Mouse (Mus musculus): ENCODE data around the gene Grip1.

Gene Grip1

DNA sequence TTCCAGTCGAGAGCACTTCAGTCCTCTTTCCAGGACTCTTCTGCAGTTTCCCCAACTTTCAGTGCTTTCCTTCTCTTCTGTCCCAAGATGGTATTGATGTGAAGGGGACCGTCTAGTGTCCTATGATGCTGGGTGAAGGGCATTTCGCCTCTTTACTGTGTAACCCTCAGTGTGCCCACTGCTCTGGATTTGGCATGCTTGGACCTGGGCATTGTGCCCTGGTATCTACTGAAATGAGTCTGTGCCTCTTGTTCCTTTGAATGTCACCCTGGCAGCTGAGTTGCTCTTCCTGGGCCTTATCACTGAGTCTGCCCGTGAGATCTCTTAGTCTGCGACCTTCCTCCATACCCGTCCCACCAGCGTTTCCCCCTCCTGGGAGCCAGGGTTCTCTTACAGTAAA lies 9.7 kb downstream of the Grip1 start:
- DNase-seq = no peak

DNA sequence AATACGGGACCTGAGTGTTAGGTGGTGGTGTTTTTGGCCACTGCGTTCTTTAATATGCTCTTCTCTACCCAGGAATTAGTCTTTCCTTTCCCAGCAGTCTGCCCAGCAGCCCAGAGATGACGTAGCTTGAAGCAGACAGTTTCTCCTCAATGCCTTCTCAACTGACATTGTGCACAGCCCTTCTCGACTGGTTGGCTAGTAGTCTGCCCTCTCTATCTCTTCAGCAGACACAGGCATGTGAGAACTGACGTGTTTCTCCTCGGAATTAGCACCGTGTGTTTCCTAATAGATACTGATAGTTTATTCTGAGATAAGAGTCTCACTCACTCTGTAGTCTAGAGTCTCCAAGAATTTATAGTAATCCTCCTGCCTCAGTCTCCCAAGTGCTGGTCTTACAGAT lies 10.2 kb downstream of the Grip1 start:
- DNase-seq = no peak

DNA sequence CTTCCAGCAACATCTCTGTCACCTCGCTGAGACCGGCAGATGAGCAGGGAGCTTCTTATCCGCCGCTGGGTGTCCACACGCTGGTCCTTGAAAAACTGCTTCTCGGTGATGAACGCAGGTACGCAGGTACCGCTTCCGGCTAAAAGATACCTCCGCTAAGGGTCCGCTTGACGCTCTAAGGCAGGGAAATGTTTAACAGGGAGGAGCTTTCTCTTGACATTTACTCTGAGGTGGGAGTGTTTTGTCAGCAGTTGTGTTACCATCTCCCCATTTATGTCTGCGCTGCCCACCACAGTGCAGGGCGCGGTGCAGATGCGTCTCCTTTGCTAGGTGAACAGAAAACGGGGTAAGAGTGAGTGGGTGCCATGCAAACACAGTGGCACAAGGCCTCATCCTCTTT lies 14.3 kb downstream of the Grip1 start:
- no peak for DNase-seq

DNA sequence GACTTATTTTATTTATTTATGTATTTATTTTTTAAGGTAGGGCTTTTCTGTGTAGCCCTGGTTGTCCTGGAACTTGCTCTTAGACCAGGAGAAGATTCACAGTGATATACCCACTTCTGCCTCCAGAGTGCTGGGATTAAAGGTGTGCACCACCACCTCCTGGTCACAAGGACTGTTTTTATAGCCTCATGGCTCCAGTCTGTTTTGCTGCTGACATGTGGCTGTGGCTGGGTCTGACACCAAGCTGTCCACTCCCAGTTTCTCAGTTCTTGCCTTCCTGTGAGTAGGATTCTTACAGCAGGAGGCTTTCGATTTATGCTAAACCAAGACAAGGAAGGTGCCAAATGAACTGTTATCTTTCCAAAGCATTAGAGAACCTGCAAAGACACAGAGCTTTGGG lies 16.5 kb downstream of the Grip1 start:
- no peak for DNase-seq

DNA sequence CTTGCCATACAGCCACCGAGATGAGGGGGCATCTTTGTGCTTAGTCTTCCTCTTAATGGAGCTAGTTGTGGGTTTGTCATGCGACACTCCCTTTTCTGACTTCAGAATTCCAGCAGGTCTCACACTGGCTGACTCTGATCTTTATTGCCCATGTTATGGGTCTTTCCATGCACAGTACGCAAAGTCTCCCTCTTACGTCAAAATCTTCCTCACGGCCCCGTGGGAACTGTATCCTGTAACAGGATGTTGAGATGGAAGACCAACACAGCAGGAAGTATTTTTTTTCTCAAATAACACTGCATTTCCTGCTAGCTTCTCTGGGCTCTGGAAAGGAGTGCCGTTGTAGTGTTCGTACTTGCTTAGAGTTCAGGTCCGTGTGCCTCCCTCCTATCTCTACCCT lies 21.5 kb downstream of the Grip1 start:
- DNase-seq = no peak

DNA sequence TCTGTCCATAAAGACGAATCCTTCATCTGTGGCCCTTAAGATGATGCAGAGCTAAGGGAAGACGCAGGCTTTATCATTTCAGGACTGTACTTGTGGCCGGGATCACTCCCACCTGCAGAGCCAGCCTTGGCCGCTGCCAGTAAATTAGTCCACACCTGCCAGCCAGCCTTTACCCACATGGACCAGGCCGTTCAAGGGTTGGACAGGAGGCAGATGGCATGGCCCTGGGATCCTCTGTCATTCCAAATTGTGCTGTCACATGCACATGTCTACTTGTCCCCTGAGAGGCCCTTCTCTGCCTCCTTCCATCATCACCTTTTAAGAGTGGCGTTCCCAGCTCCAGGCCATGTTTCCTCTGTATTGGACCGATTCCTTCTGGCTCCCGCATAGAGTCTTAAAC lies 24.0 kb downstream of the Grip1 start:
- no peak for DNase-seq

DNA sequence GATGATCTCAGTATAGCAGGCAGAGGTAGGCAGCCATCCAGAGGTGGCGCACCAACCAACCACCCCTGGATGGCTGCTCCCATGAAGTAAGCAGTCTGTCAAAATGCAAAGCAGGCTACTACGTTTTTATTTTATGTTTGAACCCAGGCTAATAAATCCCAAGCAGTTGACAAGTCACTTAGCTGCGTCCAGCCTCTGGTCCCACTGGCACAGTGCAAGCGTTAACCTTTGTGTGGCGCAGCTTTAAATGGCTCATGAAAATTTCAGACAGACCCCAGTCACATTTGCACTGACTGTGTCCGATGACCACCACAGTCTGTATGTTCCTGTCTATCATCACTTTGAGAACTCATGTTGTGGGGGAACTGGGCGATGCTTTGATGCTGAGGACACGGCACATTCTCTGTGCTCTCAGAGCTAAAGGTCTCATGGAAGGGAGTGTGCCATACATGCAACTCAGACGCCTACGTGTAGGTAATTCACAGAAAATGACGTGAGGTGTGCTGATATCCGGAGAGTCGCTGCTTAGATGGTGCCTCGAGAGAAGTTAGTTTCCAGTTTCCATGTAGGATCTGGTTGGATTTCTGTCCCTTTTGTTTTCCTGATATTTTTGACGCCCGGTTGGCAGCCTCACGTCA lies 29.6 kb downstream of the Grip1 start:
- DNase-seq = no peak

DNA sequence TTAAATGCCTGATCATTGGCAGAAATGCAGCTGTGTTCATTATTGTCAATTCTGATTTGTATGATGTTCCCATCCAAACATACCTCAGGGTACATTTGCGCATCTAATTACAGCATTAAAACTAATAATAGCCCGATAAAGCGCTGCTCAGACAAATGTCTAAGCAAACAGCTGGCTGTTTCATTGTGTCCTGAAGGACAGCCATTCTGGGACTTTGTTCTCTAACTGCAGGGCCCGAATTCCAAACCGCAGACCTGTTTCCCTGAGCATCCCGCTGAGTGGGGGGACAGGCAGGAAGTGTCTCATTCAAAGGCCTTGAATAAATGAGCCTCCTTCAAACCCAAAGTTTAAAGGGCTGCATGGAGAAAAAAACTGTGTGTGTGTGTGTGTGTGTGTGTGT lies 30.1 kb downstream of the Grip1 start:
- no peak for DNase-seq

DNA sequence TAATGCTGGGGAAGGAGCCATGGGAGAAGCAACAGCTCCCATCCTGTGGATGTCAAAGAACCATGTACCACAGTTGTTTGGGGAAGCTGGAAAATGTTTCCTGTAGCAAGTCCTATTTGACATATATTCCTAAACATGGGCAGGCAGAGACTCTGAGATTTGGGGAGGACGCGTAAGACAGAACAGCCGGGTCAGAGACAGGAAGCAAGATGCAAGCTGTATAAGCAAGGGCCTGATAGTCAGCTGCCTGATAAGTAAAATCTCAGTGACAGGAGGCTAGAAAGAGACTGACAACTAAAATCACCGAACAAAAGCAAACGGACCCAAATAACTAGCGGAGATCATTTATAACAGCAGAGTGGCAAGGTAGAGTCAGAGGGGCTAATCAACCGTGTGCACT lies 33.3 kb downstream of the Grip1 start:
- no peak for DNase-seq

DNA sequence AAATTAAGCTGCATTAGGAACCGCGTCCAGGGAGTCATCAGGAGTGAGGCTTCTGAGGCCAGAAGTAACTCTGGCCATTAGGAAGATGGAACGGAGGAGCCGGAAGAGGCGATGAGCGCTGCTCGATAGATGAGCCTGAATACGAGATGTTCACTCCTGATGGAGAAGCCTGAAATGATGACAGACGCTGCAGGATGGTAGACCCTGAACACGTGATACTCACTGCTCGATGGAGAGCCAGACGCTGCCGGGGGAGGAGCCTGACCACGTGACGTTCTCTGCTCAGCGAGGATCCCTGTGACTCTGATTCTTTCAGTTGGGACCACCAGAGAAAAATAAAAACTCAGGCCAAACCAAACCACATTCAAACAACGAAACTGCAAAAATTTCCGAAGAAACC lies 37.2 kb downstream of the Grip1 start:
- no peak for DNase-seq

DNA sequence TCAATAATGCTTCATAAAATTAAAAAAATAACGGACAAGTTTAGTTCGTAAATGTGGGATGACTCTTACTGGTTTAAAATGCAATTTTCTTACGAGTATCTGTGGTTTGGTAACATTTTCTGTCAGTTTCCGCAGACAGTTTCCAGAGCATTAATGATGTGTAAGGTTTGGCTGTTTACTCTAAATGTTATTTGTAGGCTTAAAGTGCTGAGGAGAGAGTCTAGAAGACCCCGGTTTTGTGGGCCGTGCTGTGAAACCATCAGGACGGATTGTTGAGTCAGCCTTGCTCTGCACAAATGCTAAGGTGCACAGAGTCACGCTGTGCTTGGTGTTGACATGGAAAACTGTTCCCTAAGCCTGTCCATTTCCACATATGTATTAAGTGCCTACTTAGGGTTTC lies 41.7 kb downstream of the Grip1 start:
- no peak for DNase-seq

DNA sequence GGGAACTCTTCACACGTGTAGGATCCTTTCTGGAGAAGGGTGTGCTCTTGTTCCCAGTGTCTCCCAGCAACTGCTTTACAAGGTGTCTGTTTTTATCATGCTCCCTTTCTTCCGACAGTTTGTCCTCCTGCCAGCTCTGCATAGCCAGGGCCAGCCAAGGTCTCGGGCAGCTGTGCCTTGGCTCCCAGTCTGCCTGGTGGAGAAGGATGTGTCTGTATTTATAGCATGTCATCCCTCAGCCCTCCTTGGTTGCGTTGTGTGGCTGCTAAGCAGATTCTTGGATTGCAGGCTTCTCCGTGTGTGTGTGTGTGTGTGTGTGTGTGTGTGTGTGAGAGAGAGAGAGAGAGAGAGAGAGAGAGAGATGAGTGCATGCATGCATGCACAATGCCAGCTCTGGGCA lies 42.6 kb downstream of the Grip1 start:
- DNase-seq = no peak

DNA sequence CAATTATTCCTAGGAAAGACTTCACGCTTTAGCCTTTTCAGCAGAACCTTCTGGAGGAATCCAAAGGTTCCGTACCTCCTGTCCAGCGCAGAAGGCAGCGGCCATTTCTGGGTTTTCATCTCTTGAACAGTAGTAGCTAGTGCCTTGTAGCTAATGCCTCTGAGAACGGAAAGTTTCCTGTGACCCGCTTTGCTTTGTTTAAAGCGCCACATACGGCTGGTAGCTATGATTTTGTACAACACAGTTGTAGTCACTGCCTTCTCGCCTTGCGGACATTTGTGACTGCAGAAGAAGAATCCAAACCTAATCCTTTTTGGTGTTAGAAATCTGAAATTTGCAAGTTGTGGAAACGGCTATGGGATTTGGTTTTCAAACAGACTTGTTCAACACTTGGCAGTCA lies 68.1 kb downstream of the Grip1 start:
- DNase-seq = no peak

DNA sequence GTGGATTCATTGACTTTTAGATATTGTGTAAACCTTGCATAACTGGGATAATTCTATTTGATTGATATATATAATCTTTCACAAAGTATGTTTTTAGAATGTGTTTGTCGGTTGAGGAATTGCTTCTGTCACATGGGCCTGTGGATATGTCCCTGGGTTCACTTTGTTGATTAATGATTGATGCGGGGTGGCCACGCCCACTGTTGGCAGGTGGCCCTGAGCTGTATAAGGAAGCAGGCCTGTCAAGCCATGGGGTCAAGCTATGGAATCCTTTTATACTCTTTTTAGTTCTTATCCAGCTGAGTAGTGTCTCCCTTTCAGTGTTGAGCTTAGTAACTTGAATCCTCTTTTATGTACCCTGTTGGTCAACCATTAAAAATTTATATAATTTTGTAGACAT lies 72.1 kb downstream of the Grip1 start:
- no peak for DNase-seq

DNA sequence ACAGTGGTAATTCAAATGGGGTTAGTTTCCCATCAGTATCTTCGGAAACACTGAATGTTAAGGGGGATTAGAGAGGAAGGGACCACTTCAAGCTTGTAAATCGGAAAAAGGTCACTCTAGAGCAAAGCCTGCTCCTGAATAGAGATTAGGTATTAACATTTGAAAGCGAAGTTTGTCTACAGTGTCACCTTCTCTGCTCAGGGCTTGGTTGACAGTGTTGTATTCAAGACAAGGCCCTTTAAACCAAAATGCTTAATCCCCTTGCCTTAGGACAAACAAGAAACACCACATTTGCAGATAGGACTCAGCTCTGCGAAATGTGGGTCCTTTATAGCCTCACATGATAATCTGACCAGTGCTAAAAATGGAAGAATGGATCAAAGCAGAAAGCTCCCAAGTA lies 81.2 kb downstream of the Grip1 start:
- no peak for DNase-seq

DNA sequence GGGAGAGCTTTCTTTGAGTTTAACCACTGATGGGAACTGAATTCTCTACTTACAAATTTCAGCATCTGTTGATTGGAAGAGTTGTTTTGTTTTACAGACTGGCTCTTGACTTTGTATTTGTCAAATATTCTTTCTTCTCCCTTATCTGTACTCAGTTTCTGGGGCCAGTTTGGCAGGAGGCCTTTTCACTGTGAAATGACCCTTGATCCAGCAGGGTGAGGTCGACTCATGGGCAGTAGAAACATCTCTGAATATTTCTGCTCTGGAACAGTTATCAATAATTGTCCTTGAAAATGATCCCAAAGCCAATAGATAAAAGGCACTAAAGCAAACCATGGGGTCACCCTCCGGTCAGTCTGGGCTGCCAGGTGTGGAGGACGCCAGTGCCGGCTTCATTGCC lies 88.0 kb downstream of the Grip1 start:
- no peak for DNase-seq

DNA sequence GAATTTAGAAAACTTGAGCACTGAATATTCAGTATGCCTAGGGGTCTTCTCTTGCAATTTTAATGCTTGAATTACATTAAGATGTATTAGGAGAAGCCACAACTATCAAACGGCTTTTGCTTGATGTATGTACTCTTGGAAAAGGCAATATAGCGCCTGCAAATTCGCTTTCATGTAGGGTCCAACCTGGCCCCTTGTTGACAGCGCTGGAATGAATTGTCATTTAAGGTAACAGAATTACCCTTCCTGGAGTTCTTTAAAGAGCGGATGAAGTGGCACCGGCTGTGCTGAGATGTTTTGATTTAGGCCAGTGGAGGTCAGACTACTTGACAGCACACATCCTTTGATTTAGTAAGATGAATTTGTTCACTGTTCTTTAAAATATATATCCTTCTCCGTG lies 90.1 kb downstream of the Grip1 start:
- no peak for DNase-seq

DNA sequence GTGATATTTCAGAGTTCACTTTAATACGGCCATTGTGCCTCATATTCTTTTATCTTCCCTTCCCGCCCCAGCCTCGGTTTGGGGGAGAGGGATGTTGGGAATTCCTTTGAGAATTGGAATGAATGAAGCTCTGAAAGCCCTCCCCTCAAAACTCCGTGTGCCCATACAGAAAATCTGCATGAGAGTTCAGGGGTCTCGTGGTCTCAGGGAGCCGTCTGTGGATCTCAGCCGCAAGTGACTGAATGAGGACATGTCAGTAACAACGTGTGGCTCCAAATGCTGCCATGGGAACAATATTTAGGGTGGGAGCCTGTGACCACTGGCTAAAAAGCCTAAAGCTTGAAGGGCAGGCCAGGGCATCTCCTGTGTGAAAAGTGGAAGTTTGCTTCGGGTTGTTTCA lies 91.1 kb downstream of the Grip1 start:
- DNase-seq = no peak

DNA sequence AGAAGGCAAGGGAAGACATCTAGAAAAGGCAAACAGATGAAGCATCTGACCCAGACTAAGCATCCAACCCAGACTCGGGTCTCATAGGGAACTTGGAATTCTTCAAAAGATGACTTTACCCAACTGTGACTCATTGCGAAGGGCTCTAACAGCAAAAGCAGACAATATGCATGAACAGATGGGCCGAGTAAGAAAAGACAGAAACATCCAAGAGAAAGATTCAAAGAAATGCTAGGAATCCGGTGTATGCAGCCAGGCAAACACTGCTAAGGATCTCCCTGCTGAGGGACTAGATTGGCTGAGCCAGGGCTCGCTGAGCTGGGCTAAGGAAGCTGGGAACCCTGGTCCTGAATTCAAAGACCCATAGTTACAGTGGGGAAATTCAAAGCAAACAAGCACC lies 94.2 kb downstream of the Grip1 start:
- no peak for DNase-seq

DNA sequence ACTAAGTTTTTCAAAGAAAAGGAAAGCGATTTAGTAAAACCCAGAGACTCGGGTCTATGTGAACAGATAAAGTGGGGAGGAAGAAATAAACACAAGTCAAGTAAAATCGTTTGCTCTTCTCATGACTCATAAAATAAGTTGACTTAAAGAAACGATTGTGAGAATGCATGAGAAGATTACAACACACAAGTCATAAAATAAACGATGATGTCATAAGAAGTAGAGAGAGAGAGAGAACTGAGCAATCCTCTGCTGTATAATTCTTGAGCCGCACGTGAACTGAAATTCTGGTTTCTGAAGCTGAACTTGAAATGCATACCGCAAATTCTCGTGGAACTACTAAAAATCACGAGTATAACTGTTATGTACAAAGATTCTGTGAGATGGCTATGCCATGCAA lies 95.1 kb downstream of the Grip1 start:
- DNase-seq = no peak

DNA sequence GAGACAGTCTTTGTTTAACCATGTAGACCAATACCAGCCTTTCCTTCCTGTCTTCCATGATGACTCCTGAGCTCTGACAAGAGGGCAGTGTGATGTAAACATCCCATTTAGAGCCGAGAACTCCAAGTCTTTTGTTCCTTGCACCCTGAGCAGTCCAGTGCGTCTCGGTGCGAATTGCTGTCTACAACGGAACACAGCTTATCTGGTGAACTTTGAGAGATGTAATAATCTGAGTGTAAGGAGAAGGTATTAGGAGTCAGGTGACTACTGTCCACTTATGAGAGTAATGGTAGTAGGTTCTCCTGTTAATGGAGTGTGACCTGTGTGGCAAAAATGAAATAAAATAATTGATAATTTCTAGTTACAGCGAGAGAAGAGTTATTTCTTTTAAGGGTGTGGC lies 97.0 kb downstream of the Grip1 start:
- no peak for DNase-seq

DNA sequence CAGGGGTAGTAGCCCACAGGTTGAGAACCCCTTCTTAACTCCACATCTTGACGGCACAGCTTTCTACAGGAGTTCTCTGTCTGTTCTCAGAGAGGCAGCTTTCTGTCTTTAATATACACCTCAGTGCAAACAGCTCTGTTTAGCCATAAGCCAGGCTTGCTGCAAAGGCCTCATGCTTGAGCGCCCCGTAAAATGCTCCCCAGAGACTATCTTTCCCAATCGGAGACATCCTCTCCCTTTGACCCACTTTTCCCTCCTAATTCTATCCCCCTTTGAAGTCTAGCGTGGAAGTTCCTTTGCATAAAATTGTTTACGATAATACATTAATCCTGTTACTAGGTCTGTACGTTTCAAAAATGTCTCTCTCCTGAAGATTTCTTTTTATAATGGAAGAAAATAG lies 102.7 kb downstream of the Grip1 start:
- DNase-seq = no peak

DNA sequence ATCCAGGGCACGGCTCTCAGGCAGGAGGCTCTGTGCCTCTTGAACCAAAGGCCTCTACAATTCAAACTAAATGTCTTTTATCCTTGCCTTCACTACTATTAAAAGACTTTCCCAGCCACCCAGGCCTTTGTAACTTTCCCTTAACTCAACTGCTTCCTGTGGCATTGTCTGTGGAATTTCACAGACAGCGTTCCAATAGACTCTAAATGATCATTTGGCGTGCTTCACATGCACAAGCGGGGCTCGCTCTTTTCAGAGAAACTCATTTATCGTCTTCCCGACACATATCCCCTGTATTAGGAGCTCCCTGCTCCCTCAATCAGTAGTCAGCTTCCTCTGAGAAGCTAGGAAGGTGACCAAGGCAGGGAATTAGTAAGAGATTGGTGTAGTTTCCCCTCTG lies 104.8 kb downstream of the Grip1 start:
- no peak for DNase-seq

DNA sequence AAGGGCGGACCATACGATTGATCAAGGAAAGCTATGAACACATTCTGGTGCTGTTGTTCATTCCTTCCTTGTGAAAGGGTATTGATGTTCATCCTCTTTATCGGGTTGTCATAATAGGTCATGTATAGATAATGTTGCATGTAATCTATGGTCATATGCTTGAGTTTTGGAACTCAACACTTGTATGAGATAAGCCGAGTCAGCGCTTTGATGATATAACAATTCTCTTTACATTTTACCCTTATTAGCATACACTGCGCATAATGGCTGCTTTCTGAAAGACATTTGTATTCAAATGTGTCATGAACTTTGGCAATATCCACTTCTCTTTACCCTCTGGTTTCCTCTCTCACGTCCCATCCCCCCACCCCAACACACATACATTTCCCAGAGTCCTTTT lies 111.2 kb downstream of the Grip1 start:
- DNase-seq = no peak

DNA sequence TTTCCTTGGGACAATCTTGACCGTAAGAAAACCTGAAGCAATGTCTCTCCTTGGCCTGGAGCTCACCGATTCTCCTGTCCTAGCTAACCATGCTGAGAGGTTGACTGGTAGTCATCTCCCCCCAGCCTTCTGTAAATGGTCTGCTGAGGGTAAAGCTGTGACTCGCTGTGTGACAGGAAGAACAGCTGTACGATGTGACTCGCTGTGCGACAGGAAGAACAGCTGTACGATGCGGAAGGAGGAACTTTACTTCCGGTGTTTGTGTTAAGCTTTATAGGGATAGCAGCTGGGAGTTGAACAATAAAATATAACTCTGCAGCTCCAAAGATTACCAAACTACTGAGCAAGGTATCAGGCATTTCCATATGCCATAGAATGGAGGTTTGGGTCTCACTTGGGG lies 119.5 kb downstream of the Grip1 start:
- DNase-seq = no peak

DNA sequence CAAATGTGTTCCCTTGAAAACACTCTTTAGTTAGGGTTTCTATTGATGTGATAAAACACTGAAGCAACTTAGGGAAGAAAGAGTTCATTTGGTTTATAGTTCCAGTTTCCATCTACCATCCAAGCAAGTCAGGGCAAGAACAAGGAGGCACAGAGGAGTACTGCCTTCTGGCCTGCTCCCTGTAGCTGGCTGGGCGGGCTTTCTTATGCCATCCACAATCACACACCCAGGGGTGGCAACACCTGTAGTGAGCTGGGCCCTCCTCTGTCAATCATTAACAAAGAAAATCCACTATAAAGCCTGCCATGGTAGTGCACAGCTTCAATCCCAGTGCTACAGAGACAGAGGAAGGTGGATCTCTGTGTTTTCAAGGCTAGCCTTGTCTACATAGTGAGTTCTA lies 122.2 kb downstream of the Grip1 start:
- no peak for DNase-seq

All from B cell, adult 2 months (primary cell).